Mouse (Mus musculus): ENCODE data around the gene Bnip3.
A peak's percentile ranks its signal among the peaks of the same experiment; 100 is the strongest.

The Bnip3 gene

DNA sequence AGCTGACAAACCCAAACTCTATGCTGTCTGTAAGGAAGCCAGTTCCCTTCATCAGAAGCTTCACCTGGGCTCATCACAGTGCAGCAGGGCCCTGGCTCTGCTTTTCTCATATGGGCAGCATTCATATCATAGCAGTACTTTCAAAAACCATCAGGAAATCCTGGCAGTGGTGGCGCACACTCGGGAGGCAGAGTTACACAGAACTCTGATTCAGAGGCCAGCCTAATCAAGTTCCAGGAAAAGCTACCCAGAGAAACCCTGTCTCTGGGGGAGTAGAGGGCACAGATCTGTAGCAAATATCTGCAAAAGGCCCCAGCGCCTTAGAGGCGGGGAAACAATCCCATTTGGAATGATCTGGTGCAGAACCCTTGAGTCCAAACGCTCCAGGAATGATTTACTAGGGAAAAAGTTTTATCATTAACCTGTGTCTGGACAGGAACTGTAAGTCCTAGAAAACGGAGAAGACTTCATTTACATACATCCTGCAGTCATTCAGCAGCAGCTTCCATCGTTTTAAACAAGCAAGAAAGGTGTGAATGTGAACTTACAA lies 5.4 kb downstream of the Bnip3 start:
- no peak for DNase-seq

- DNase-seq = no peak
These were observed 10.6 kb downstream of the Bnip3 start for GRCm38 (mm10) chr7:138898743-138899142.

GRCm38 (mm10) chr7:138898122-138898521 lies 11.2 kb downstream of the Bnip3 start:
- DNase-seq = no peak

GRCm38 (mm10) chr7:138885365-138886289 lies 23.7 kb downstream of the Bnip3 start:
- DNase-seq = no peak

DNA sequence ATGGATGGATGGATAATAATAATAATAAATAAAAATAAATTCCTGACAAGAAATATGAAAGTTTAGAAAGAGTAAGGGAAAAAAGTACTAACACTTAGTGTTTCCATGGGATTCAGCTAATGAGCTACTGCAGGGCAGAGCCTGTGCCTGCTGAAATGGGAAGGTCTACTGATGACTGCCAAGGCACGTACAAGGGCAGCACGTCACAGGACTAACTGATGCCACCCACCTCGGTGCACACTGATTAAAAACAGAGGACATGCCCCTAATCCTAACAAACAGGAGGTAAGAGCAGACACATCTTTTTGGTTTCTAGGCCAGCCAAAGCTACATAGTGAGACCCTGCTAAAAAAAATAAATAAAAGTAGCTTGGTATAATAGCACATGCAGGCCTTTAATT lies 25.6 kb downstream of the Bnip3 start:
- DNase-seq = no peak

DNA sequence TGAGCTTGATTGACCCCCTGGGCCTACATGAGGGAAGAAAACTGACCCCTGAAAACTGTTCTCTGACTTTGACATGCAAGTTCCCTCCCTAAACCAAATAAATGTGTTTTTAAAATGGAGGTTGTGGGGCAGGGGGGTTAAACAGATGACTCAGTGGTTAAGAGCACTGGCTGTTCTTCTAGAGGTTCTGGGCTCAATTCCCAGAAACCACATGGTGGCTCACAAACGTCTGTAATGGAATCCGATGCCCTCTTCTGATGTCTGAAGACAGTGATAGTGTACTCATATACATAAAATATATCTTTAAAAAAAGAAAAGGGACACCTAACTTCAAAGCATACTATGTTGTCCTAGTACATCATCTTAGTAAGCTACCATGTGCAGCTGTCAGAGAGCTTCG lies 34.3 kb downstream of the Bnip3 start:
- DNase-seq = peak in 1 of 2 experiments; percentile 22

DNA sequence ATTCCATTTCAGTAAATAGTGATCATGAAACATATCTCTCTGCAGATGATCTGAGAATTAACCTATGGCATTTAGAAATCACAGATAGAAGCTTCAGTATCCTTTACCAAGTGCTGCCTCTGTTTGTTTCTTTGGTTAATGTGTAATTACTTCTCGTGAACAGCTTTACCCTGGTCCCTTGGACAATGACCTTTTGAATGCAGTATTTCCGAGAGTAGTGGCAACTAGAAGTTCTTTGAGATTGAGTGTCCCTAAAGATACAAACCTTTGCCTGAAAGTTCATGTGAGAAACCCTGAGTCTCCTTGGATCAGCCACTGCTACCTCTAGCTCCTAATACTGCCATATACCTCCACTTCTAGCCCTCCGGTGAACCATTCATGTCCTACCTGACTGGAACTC lies 36.4 kb downstream of the Bnip3 start:
- DNase-seq = no peak

- DNase-seq = no peak
These were observed 41.0 kb downstream of the Bnip3 start for GRCm38 (mm10) chr7:138868316-138868715.

DNA sequence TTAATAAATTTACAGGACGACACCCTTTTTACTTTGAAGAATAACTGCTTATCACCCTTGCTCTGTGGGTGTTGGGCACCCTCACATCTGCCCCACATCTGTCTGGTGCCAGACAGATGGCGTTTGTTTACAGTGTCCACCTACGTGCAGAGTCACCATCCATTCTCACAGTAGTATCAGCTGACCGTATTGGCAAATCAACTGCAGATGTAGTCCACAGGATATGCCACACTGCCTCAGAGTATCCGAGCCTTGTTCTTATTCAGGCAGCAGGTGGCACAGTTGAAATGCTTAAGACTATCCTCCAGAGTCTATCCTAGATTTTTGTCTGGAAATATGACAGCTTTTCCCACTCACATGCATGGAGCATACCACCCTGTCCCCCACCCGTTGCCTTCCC lies 42.0 kb downstream of the Bnip3 start:
- no peak for DNase-seq

GRCm38 (mm10) chr7:138864776-138865175 lies 44.5 kb downstream of the Bnip3 start:
- no peak for DNase-seq

GRCm38 (mm10) chr7:138863950-138864572 lies 45.3 kb downstream of the Bnip3 start:
- DNase-seq = peak; percentile 34 to 36

GRCm38 (mm10) chr7:138856670-138857069 lies 52.6 kb downstream of the Bnip3 start:
- DNase-seq = peak in 1 of 2 experiments; percentile 40

DNA sequence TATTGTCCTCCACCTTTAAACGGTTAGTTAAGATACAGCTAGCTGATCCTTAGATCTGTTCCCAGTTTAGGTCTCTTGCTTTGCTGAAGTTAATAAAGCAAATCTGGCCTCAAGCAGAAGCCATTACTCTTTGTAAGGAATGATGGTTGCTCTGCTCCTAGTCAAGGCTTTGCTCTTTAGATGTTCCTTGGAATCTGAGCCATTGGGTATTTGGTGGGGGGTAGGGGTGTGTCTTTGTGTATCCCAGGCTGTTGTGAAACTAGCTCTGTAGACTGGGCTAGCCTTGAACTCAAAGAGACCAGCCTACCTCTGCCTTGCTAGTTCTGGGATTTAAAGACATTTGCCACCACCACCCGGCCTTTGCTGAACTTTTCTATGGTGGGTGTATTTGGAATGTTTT lies 55.1 kb downstream of the Bnip3 start:
- no peak for DNase-seq

DNA sequence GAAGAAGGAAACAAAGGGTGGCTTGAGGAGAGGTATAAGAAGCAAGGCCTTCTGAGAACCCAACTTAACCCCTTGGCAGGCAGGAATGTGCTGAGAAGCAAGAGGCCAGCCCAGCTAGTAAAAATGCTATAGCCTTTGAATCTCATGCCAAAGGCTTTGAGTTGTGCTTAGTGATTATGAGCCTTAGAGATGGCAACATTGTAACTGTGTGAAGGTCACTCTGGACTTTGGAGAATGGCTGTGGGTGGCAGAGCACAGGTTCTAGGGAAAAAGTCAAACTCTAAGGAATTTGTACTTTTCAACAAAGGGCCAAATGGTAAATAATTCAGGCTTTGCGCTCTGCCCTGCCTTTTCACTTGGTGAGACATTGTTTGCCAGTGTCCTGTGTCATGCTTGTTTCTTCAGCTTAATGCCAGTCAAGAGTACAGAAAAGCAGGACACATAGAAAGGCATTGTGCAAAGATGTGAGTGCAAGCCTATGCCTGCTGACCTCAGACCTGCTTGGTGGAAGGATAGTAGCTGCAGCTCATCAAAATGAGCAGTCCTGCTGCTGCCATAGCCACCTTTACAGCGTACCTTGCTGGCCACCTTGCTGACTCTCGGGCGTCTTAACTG lies 55.8 kb downstream of the Bnip3 start:
- no peak for DNase-seq

GRCm38 (mm10) chr7:138850083-138850482 lies 59.2 kb downstream of the Bnip3 start:
- DNase-seq = no peak

DNA sequence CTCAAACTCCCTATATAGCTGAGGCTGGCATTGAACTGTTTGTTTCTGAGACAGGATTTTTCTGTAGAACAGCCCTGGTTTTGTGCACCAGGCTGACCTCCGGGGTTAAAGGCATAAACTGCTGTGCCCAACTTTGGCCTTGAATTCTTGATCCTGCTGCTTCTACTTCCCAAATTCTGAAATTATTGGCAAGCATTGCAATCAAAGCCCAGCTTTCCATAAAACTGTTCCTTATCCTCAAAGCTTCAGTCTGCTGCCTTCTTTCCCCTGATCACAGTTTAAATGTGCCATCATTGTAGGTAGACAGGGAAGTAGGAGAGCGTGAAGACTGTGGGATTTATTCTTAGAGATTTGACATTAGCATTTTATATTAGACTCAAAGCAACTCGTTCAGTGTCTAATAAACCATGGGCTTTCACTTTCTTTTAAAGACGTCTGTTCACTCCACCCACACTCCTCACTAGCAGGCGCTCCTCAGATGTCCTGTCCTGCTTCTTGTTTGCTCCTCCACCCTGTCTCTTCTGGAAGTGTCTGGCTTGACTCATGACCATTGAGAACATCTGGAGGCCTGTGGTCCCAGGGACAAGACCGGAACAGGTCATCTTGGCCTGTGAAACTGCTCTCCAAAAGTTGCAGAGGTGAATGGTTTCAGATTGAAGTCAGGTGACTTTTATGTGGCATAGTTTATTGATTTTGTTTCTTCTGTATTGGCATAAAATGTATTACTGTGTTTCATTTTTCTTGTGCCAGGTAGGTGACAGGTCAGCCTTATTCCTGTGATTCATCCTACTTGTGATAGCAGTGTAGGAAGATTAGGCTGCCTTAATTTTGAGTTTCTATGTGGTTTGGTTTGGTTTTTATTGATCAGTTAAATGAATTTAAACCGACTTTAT lies 61.0 kb downstream of the Bnip3 start:
- DNase-seq = no peak

GRCm38 (mm10) chr7:138847316-138848027 lies 61.8 kb downstream of the Bnip3 start:
- no peak for DNase-seq

DNA sequence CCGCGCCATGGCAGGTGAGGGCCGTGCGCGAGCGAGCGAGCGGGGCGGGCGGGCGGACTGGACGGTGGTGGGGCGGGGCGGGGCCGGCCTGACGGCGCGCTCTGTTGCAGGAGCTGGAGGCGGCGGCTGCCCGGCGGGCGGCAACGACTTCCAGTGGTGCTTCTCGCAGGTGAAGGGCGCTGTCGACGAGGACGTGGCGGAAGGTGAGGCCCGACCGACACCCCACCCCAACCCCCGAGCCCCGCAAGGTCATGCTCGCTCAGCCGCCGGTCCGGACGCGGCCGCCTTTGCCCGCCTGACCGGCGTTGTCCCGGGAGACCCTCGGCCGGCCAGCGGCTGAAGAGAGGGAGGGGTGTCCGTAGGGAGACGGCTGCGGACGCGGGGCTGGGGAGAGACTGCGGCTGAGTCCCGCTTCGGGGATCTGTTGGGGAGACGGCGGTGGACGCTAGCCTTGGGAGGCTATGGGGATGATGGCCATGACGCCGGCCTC lies 62.8 kb downstream of the Bnip3 start:
- peak in 1 of 2 experiments; percentile 56 for DNase-seq

DNA sequence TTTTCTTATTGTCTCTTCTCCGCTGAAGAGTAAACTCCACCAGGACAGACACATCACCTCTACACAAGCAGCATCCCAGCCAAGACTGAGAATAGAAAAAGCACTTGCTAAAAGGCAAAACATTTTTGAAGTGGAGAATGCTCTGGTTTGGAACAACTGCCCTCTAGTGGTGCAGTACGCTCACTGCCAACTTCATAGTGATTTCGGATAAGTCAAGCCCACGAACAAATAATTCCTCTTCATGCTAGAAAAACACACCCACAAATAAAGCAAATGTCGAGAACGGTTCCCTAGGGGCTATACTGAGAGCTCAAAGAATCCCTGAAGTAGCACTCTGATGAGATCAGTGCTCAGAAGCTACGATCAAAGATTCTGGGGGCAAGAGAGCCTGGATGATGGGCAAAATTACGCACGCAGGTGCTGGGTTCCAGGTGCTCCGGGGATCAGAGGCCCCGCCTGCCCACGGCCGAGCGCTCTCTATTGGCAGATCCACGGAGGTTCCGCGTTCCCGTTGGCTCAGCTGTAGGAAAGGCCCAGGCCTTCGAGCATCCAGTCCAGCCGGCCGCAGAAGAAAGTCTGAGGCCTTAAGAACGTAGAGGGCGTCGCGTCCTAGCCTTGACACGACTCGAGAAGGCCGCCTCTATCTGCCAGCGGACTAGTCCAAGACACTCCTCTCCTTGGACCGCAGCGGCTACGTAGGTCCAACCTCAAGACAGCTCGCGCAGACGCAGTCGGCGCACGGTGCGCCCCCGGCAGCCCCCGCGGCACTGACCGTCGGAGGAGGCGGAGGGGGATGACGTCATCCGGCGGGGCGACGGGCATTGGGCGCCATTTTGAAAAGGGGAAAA lies 63.6 kb downstream of the Bnip3 start, which contains the start of the genes Ppp2r2d and Mapk1ip1:
TSS of gene Ppp2r2d (plus strand) at position 536 of the 848 bp plus-strand sequence.
TSS of gene Mapk1ip1 (minus strand) at position 730 of the 848 bp plus-strand sequence.
- peak; percentile 95 to 98 for DNase-seq

- DNase-seq = no peak
These were observed 64.2 kb downstream of the Bnip3 start for GRCm38 (mm10) chr7:138845111-138845510.
